Mouse (Mus musculus) ES-E14 (cell line): ENCODE measurements around the gene Frs2.

Experiments used
- HCFC1 ChIP-seq: IDR thresholded peaks from 2 replicates; pipeline ENCODE4 v1.6.1; 2012; ENCODE audit warnings: low read length, inconsistent platforms, borderline replicate concordance; ENCODE audit not compliant: insufficient read depth
- ZC3H11A ChIP-seq: IDR thresholded peaks from 2 replicates; pipeline ENCODE4 v1.6.1; 2012; ENCODE audit warnings: low read depth, mild to moderate bottlenecking, inconsistent platforms, low read length, borderline replicate concordance
- ZNF384 ChIP-seq: IDR thresholded peaks from 2 replicates; pipeline ENCODE4 v1.6.1; 2012; ENCODE audit warnings: low read depth, low read length, inconsistent platforms

DNA sequence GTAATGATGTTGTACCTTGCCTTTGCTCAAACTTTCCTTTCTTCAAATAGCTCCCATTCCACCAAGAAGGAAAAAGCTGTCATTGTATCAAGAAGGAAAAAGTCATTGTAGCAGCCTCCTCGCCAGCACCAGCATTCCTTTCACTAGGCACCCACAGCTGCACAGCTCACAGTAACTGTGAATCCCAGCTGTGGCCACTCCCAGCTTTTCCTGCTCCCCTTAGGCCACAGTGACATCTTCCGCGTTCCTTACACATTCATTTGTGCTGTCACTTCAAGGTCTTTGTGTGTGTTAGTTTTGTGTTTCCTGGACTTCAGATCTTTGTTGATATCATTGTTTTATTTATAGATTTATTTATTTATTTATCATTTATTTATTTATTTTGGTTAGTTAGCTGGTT, 23.7 kb upstream of the Frs2 start:
- no peak for TF ChIP-seq ZC3H11A
- TF ChIP-seq ZNF384 = no peak
- TF ChIP-seq HCFC1 = no peak
